Mouse (Mus musculus): ENCODE data around the gene Galnt10. TPM values are rescaled to one million over a fixed set of nuclear protein-coding genes. Genes with fewer than 3 reads are reported as not detected.

Gene Galnt10
- total and polyA plus RNA-seq, 3 experiments, result 0.07 to 0.85 TPM; not detected in 1

- in situ Hi-C loops (cut with MboI; ENCODE audit: low pct_ligation_motif_present, low pct_unique_long_range_greater_than_20kb, low sequenced_read_pairs), result loop anchor here (25.0 kb wide), 1 partner anchor 322 kb away; no protein-coding TSS in a partner anchor
- dilution Hi-C loops (cut with MboI; ENCODE audit: extremely low pct_ligation_motif_present, extremely low pct_unique_long_range_greater_than_20kb, low sequenced_read_pairs), result no loop called here
- no peak for TF ChIP-seq JUN (IDR thresholded peaks at IDR 0.05; ENCODE audit: insufficient read depth, low read depth, low read length)
- no peak for TF ChIP-seq RAD21 (IDR thresholded peaks at IDR 0.05; ENCODE audit: low read depth, low read length)
- TF ChIP-seq MXI1 (IDR thresholded peaks at IDR 0.05; ENCODE audit: low read depth, low read length), result no peak
- TF ChIP-seq ETS1 (conservative IDR thresholded peaks at IDR 0.05; ENCODE audit: low read depth, low read length), result no peak
- no peak for TF ChIP-seq ZC3H11A (IDR thresholded peaks at IDR 0.05; ENCODE audit: low read depth, low read length)
- TF ChIP-seq USF1 (IDR thresholded peaks at IDR 0.05; ENCODE audit: low read depth, low read length), result no peak
- TF ChIP-seq TBP (conservative IDR thresholded peaks at IDR 0.05; ENCODE audit: low read depth, low read length), result no peak
- TF ChIP-seq NELFE (IDR thresholded peaks at IDR 0.05; ENCODE audit: low read depth, low read length), result no peak
- no peak for TF ChIP-seq POLR2A (IDR thresholded peaks at IDR 0.05; ENCODE audit: low read depth, low read length)
- no peak for TF ChIP-seq CHD2 (IDR thresholded peaks at IDR 0.05; ENCODE audit: low read length)
- TF ChIP-seq PAX5 (IDR thresholded peaks at IDR 0.05; ENCODE audit: low read length), result no peak
- no peak for TF ChIP-seq ZKSCAN1 (IDR thresholded peaks at IDR 0.05; ENCODE audit: borderline replicate concordance, low read depth, low read length)
- no peak for TF ChIP-seq CHD1 (IDR thresholded peaks at IDR 0.05; ENCODE audit: low read depth, low read length)
Measured at GRCm38 (mm10) chr11:57615286-57615685, 30.0 kb upstream of the Galnt10 start.

DNA sequence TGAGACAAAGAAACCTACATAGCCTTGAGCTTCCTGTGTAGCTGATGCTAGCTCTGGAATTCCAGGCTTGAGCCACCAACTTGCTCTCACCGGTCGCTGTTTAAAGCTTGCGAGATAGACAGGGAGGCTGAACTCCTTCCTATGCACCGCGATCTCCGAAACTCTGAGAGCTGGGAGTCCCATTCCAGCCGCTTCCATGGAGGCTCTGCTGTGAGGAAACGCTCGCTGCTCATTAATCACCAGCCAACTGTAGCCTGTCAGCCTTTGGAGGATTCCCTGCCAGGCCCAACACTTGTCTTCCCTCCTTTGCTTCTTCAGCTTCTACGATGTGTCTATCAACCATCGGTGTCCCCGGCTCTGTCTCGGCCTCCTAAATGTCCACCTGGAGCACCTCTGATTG is 29.4 kb upstream of the Galnt10 start:
- in situ Hi-C loops (cut with MboI; ENCODE audit: low pct_ligation_motif_present, low pct_unique_long_range_greater_than_20kb, low sequenced_read_pairs), result loop anchor here (25.0 kb wide), 1 partner anchor 321 kb away; no protein-coding TSS in a partner anchor
- Histone ChIP-seq H3K27ac (ENCODE audit: insufficient read depth, low read depth) (no peak overlapping the region), H3K79me2 (replicated peaks; ENCODE audit: control insufficient read depth, extremely low read depth, insufficient read depth, poor library complexity, severe bottlenecking) (no peaks in the 10 kb centered on the region), H3K4me3 (replicated peaks in 1 of 3; ENCODE audit: low read depth in 2 of 3, low read length in 2 of 3, poor library complexity in 1 of 3) (no peak overlapping the region), H3K9ac (ENCODE audit: insufficient read depth, low read depth) (no peak overlapping the region), H3K9me3 (replicated peaks; ENCODE audit: low read length) (no peaks in the 10 kb centered on the region), H3K27me3 (replicated peaks) (peaks cover 92% of the 10 kb centered on the region), H3K36me3 (replicated peaks in 1 of 2; ENCODE audit: control insufficient read depth in 1 of 2, insufficient read depth in 1 of 2, low read length in 1 of 2) (no peaks in the 10 kb centered on the region), H3K4me1 (ENCODE audit: control insufficient read depth in 1 of 2, insufficient read depth in 2 of 2) (no peaks in the 10 kb centered on the region), H3K4me2 (ENCODE audit: insufficient read depth, low read depth, poor library complexity, severe bottlenecking) (no peak overlapping the region)
- TF ChIP-seq ZC3H11A (IDR thresholded peaks at IDR 0.05; ENCODE audit: low read depth, low read length) (no peak), NRF1 (IDR thresholded peaks at IDR 0.05; ENCODE audit: low read depth, low read length) (no peak), MAZ (IDR thresholded peaks at IDR 0.05; ENCODE audit: low read depth, low read length) (no peak), E2F4 (IDR thresholded peaks at IDR 0.05; ENCODE audit: insufficient replicate concordance, low read depth, low read length) (no peak), JUND (conservative IDR thresholded peaks at IDR 0.05; ENCODE audit: low read depth, low read length) (no peak), EP300 (IDR thresholded peaks at IDR 0.05; ENCODE audit: low read length) (no peak), POLR2A (IDR thresholded peaks at IDR 0.05; ENCODE audit: low read depth, low read length) (no peak), CHD1 (IDR thresholded peaks at IDR 0.05; ENCODE audit: low read depth, low read length) (no peak), SIN3A (IDR thresholded peaks at IDR 0.05; ENCODE audit: low read length) (no peak), USF2 (conservative IDR thresholded peaks at IDR 0.05; ENCODE audit: low read depth, low read length) (no peak), RAD21 (IDR thresholded peaks at IDR 0.05; ENCODE audit: low read depth, low read length) (no peak), ZKSCAN1 (IDR thresholded peaks at IDR 0.05; ENCODE audit: borderline replicate concordance, low read depth, low read length) (no peak), IRF4 (IDR thresholded peaks at IDR 0.05; ENCODE audit: low read depth, low read length) (no peak)
- dilution Hi-C loops (cut with MboI; ENCODE audit: extremely low pct_ligation_motif_present, extremely low pct_unique_long_range_greater_than_20kb, low sequenced_read_pairs), result no loop called here
- DNase-seq (ENCODE audit: extremely low read depth), result no peak

More at GRCm38 (mm10) chr11:57615286-57615685, 30.0 kb upstream of the Galnt10 start:
- Histone ChIP-seq H3K4me1 (ENCODE audit: control insufficient read depth in 1 of 2, insufficient read depth in 2 of 2) (no peaks in the 10 kb centered on the region), H3K79me2 (replicated peaks; ENCODE audit: control insufficient read depth, extremely low read depth, insufficient read depth, poor library complexity, severe bottlenecking) (no peaks in the 10 kb centered on the region), H3K4me2 (ENCODE audit: insufficient read depth, low read depth, poor library complexity, severe bottlenecking) (no peak overlapping the region), H3K9me3 (replicated peaks; ENCODE audit: low read length) (no peaks in the 10 kb centered on the region), H3K9ac (ENCODE audit: insufficient read depth, low read depth) (no peak overlapping the region), H3K27me3 (replicated peaks) (peaks cover 91% of the 10 kb centered on the region), H3K27ac (ENCODE audit: insufficient read depth, low read depth) (no peak overlapping the region), H3K36me3 (replicated peaks in 1 of 2; ENCODE audit: control insufficient read depth in 1 of 2, insufficient read depth in 1 of 2, low read length in 1 of 2) (no peaks in the 10 kb centered on the region), H3K4me3 (replicated peaks in 1 of 3; ENCODE audit: low read depth in 2 of 3, low read length in 2 of 3, poor library complexity in 1 of 3) (no peak overlapping the region)
- DNase-seq (ENCODE audit: extremely low read depth), result no peak
